Mouse (Mus musculus) liver, adult 2 months (tissue): Measurements from ENCODE around the gene Capn8. TPM values are rescaled to one million over a fixed set of nuclear protein-coding genes. Genes with fewer than 3 reads are reported as not detected.
A peak's percentile ranks its signal among the peaks of the same experiment; 100 is the strongest.

ENCODE experiments used
- DNase-seq: peaks from one replicate; pipeline ENCODE4 v3.0.0-alpha.2; 2011; ENCODE audit warnings: low read depth, low spot score; ENCODE audit errors: extremely low read depth
- H3K27ac ChIP-seq: fragments of 200-500 bp; replicated peaks from 2 replicates; pipeline ENCODE4 v1.5.1; 2012; ENCODE audit warnings: low read depth, mild to moderate bottlenecking, control low read depth, inconsistent platforms, low read length; ENCODE audit not compliant: insufficient read depth
- H3K27me3 ChIP-seq: fragments of 200-500 bp; 2 replicates; pipeline ENCODE4 v1.6.1; 2012; ENCODE audit warnings: mild to moderate bottlenecking, moderate library complexity, low read length, inconsistent platforms; ENCODE audit not compliant: control insufficient read depth, insufficient read depth
- H3K36me3 ChIP-seq: fragments of 200-500 bp; 2 replicates; pipeline ENCODE4 v1.6.1; 2012; ENCODE audit warnings: low read length, inconsistent platforms; ENCODE audit not compliant: control insufficient read depth, insufficient read depth
- H3K4me1 ChIP-seq: fragments of 200-500 bp; 2 replicates; pipeline ENCODE4 v1.6.1; 2011; ENCODE audit warnings: low read length; ENCODE audit not compliant: control insufficient read depth, insufficient read depth
- H3K4me3 ChIP-seq: fragments of 200-500 bp; 2 replicates; pipeline ENCODE4 v1.5.1; 2011; ENCODE audit warnings: low read depth, mild to moderate bottlenecking, control low read depth, low read length, moderate library complexity; ENCODE audit not compliant: insufficient read depth
- H3K79me2 ChIP-seq: fragments of 200-500 bp; 2 replicates; pipeline ENCODE4 v1.6.1; 2012; ENCODE audit warnings: inconsistent platforms, mild to moderate bottlenecking, low read length, moderate library complexity; ENCODE audit not compliant: control insufficient read depth, insufficient read depth
- H3K9ac ChIP-seq: fragments of 200-500 bp; 2 replicates; pipeline ENCODE4 v1.6.1; 2012; ENCODE audit warnings: low read depth, mild to moderate bottlenecking, control low read depth, inconsistent platforms, low read length
- CTCF ChIP-seq: fragments of 200-500 bp; IDR thresholded peaks from 2 replicates; pipeline ENCODE4 v1.5.1; 2011; ENCODE audit warnings: low read depth, low read length, control low read depth
- POLR2A ChIP-seq: fragments of 200-500 bp; IDR thresholded peaks from 2 replicates; pipeline ENCODE4 v1.6.1; 2011; ENCODE audit warnings: low read length, control low read depth; ENCODE audit not compliant: insufficient read depth; ENCODE audit errors: extremely low read depth
- WGBS: fragments of 180-500 bp; shearing (Covaris S2); methylation state at CpG from one replicate; pipeline ENCODE4 v1.1.7; 2018; 5-methylcytosine and 5-hydroxymethylcytosine counted together
- polyA plus RNA-seq: library from polyadenylated mRNA; depleted of rRNA; stranded (reverse); fragments of >200 nt; gene quantifications from 2 replicates; pipeline ENCODE4 v1.2.3, GENCODE M21; 2012; rRNA removed
- total RNA-seq: library from RNA; depleted of rRNA; stranded (reverse); fragments of >200 nt; gene quantifications from 2 replicates; pipeline ENCODE4 v1.2.3, GENCODE M21; 2014; rRNA removed

Gene Capn8
- total RNA-seq = 0.09 and 0.20 TPM in 2 replicates
- 0.04 TPM in 2 replicates for polyA plus RNA-seq

DNA sequence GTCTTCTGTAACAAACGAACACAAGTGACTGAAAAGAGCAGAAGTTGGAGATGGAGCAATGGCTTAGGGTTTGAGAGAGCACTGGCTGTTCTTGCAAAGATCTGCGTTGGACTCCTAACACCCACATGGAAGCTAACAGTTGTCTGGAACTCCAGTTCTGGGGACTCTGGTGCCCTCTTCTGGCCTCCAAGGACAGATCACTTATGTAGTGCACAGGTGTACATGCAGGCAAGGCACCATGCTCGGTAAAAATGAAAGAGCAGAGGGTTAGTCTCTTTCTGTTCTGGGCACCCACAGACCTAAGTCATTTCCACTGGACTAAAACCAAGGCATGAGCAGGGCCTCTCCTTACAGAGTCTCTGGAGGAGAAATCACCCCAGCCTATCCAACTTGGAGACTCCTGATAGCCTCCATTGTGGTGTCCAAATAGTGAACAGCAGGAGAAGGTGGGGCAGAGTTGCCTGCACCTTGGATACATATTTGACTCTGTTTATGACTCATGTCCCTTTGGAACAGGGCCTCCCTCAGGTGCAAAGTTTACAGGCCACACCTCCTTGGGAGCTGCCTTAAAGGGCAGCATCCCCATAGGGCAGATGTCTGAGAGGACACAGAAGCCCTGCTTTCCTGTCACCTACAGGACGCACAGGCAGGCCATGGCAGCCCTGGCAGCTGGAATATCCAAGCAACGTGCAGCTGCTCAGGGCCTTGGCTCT lies at the start of gene Capn8:
Gene Capn8 (plus strand): TSS at position 600 of the 713 bp plus-strand sequence.
- peak; percentile 66 for DNase-seq
- no peaks in the 10 kb centered on the region for H3K27me3 ChIP-seq
- H3K4me3 ChIP-seq = no peak within 1 kb of the TSS
- H3K9ac ChIP-seq = no peak within 1 kb of the TSS
- TF ChIP-seq CTCF = peak; percentile 40
- TF ChIP-seq POLR2A = no peak
- H3K36me3 ChIP-seq = no peaks in the 10 kb centered on the region
- peaks cover 7% of the 10 kb centered on the region; the same call in 1 of the 2 replicates for H3K4me1 ChIP-seq
- peak within 1 kb of the TSS; percentile 93 for H3K27ac ChIP-seq
- WGBS = 76% methylated on average over 5 of the region's 5 CpGs
- no peaks in the 10 kb centered on the region for H3K79me2 ChIP-seq

- Histone ChIP-seq H3K27ac (peak within 1 kb of the TSS; percentile 51), H3K27me3 (no peaks in the 10 kb centered on the region), H3K4me1 (peaks cover 4% of the 10 kb centered on the region; the same call in 1 of the 2 replicates), H3K36me3 (no peaks in the 10 kb centered on the region), H3K4me3 (peak within 1 kb of the TSS; percentile 75), H3K9ac (peak within 1 kb of the TSS; percentile 87), H3K79me2 (peaks cover 14% of the 10 kb centered on the region; the same call in 1 of the 2 replicates)
- DNase-seq = peak; percentile 48
- under 1% methylated on average over 83 of the region's 84 CpGs for WGBS
- 0 out of 2 replicates have a peak, but pooled peaks have one; percentile 6 for TF ChIP-seq POLR2A
- TF ChIP-seq CTCF = peak; percentile 77
Measured at GRCm38 (mm10) chr1:182516758-182517676, 47.8 kb upstream of the Capn8 start, which contains the start of gene Capn2. Capn2 (minus strand) TSS chr1:182517608.

DNA sequence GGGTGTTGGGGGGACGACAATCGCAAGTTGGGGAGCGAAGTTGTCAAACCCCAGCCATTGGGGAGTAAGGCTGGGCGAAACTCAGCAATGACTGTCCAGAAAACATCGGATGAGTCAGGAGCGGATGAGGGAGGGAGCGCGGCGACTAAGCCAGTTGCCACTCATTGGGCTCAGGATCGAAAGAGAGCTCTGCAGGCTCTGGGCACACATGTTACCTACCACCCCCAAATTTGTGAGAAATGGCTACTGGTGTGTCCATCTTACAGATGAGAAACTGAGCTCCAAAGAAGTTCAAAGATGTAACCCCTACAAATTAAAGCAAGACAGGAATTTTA lies 47.2 kb upstream of the Capn8 start:
- Histone ChIP-seq H3K27me3 (no peaks in the 10 kb centered on the region), H3K4me3 (peak overlapping the region; percentile 75), H3K9ac (peak overlapping the region; percentile 87), H3K4me1 (0 out of 2 replicates have a peak, but pooled peaks cover 4% of the 10 kb centered on the region), H3K27ac (no peak overlapping the region; the same call in 1 of the 2 replicates), H3K36me3 (no peaks in the 10 kb centered on the region), H3K79me2 (peaks cover 11% of the 10 kb centered on the region; the same call in 1 of the 2 replicates)
- TF ChIP-seq POLR2A (0 out of 2 replicates have a peak, but pooled peaks have one; percentile 4), CTCF (no peak)
- DNase-seq = no peak
- under 1% methylated on average over 10 of the region's 10 CpGs for WGBS

DNA sequence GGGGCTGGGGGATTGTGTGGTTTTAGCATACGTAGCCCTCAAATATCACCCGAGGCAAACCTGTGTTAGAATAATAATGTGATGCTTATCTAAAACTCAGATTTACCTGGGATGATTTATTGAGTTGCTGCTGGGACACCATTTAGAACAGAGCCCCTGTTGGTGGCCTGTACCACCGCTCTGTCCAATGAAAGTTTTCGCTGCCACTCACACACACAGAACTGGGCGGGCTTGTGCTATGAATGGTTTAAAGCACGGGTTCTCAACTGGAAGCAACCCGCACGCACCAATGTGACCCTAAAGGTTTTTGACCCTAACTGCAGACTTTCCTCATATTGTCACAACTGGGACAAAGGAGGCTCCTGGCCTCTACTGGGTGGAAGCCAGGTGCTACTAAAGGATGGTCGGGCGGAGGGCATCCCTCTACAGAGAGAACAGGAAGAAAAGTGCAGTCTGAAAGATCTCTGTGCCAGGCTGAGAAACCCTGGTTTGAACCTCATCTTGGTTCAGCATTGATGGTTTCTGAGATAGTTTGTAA lies 46.6 kb upstream of the Capn8 start:
- no peak overlapping the region for H3K27ac ChIP-seq
- no peak for DNase-seq

DNA sequence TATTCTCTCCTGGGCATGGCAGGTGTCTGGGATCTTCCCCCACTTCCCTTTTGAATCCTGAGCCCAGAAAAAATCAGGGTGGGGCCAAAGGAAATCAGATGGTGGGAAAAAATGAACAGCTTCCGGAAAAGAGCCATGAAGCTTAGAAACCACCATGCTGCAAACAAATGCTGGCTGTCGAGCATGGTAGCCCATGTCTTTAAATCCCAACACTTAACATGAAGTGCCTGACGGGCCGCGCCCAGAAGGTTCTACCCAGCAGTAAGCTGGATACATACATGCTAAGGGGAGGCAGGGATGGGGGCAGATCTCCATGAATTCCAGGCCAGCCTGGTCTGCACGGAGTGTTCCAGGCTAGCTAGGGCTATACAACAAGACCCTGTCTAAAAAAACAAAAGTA lies 46.0 kb upstream of the Capn8 start:
- Histone ChIP-seq H3K9ac (no peak overlapping the region), H3K27ac (no peak overlapping the region), H3K4me1 (0 out of 2 replicates have a peak, but pooled peaks cover 4% of the 10 kb centered on the region), H3K27me3 (no peaks in the 10 kb centered on the region), H3K36me3 (no peaks in the 10 kb centered on the region), H3K79me2 (peaks cover 11% of the 10 kb centered on the region; the same call in 1 of the 2 replicates), H3K4me3 (no peak overlapping the region)
- no peak for DNase-seq
- WGBS = 91% methylated on average over 6 of the region's 6 CpGs
- no peak for TF ChIP-seq POLR2A
- TF ChIP-seq CTCF = no peak

More for the DNA sequence above, 46.6 kb upstream of the Capn8 start:
- Histone ChIP-seq H3K4me3 (no peak overlapping the region), H3K27me3 (no peaks in the 10 kb centered on the region), H3K9ac (no peak overlapping the region), H3K79me2 (peaks cover 11% of the 10 kb centered on the region; the same call in 1 of the 2 replicates), H3K4me1 (0 out of 2 replicates have a peak, but pooled peaks cover 4% of the 10 kb centered on the region), H3K36me3 (no peaks in the 10 kb centered on the region)
- TF ChIP-seq CTCF (no peak), POLR2A (no peak)
- whole genome bisulfite sequencing = 87% methylated on average over 10 of the region's 10 CpGs
